Mouse (Mus musculus) brain, embryonic 14.5 days (tissue): Measurements from ENCODE around the gene Inpp5k. TPM values are rescaled to one million over a fixed set of nuclear protein-coding genes. Genes with fewer than 3 reads are reported as not detected.
"Not testable (repeated sequence)": the region's sequence is repeated elsewhere in the genome, so short reads cannot be mapped to it uniquely, and the experiment has no call there.

Source experiments
- DNase-seq: peaks from one replicate; pipeline ENCODE4 v3.0.0-alpha.2; 2011; ENCODE audit warnings: low read depth
- CTCF ChIP-seq: fragments of 200-500 bp; IDR thresholded peaks from 2 replicates; pipeline ENCODE4 v1.5.1; 2012; ENCODE audit warnings: inconsistent platforms, mild to moderate bottlenecking, moderate library complexity, borderline replicate concordance; ENCODE audit not compliant: insufficient read depth, insufficient read length; ENCODE audit errors: extremely low read depth
- POLR2A ChIP-seq: fragments of 200-500 bp; IDR thresholded peaks from 2 replicates; pipeline ENCODE4 v1.6.1; 2012; ENCODE audit warnings: mild to moderate bottlenecking, inconsistent platforms, borderline replicate concordance; ENCODE audit not compliant: poor library complexity, insufficient read depth, insufficient read length, severe bottlenecking; ENCODE audit errors: extremely low read depth
- polyA plus RNA-seq: library from polyadenylated mRNA; depleted of rRNA; stranded (reverse); fragments of >200 nt; gene quantifications from 2 replicates; pipeline ENCODE4 v1.2.3, GENCODE M21; 2012

Inpp5k gene
- polyA plus RNA-seq, 1 experiment = 53.7 TPM

DNA sequence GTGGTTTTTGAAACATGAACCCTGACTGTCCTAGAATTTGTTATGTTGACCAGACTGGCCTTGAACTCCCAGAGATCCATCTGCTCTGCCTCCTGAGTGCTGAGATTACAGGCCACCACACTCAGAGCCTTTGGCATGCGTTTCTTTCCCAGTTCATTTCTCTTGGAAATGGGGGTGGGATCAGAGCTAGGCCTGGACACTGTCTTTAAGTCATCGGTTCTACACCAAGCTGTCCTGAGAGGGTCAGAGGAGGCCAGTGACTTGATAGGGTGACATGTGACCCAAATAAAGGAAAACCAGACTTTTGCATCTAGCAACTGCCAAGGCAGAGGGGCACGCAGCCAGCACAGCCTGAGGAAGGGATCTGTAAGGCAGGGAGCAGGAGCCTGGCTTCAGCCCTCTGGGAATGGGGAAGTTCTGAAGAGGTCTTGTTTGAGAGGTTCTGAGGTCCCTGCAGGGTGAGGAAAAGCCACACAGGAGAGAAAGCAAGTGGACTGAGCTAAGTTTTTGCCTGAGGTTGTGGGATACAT is 34.0 kb upstream of the Inpp5k start:
- DNase-seq = no peak
- no peak for TF ChIP-seq CTCF

DNA sequence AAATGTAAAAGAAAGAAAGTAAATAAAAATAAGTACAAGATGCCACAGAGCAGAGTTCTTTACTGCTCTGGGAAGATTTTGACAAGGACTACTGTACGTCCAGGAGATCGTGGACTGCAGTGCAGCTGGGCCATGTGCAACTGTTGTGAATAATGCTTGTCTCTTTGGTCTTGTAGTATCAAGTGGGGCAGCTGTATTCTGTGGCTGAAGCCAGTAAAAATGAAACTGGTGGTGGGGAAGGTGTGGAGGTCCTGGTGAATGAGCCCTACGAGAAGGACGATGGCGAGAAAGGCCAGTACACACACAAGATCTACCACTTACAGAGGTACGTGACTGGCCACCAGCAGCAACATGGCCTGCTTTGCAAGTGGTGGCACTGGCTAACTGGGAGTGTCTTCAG is 32.8 kb upstream of the Inpp5k start:
- no peak for DNase-seq
- no peak for TF ChIP-seq CTCF
- no peak for TF ChIP-seq POLR2A

DNA sequence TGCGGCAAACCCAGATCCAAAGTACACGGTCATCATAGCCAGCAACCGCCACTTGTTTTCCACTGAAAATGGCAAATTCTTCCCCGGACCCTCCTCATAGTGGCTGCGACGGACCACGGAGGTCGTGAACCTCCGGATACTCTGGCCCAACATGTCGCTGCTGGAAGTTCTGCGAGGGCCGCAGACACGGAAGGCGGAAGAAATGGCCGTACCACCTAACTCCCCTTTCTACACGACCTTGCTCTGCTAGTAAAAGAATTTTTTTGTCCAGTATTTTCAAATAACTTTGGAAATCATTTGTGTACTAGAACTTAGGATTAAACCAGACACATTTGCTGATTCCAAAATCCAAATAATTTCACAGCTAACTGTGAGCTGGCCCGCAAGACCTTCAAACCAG is 31.0 kb upstream of the Inpp5k start:
- not testable (repeated sequence) for DNase-seq

DNA sequence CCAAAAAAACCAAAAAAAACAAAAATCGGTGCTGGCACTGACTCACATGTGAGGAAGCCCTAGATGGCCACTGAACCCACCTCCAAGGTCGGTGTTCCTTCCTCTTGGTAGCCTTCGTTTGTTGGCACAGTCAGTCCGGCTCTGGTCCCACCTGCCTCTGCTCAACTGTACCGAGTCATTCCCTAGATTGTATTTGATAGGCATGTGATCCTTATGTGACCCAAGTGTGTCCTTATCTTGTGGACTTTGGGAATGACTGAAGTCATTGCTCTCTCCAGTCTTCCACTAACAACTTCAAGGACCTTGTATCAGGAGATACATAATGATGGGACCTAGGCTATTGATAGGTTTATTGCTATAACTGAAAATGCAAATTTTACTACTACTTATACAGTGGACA is 26.0 kb upstream of the Inpp5k start:
- TF ChIP-seq CTCF (no peak), POLR2A (no peak)
- DNase-seq = no peak

DNA sequence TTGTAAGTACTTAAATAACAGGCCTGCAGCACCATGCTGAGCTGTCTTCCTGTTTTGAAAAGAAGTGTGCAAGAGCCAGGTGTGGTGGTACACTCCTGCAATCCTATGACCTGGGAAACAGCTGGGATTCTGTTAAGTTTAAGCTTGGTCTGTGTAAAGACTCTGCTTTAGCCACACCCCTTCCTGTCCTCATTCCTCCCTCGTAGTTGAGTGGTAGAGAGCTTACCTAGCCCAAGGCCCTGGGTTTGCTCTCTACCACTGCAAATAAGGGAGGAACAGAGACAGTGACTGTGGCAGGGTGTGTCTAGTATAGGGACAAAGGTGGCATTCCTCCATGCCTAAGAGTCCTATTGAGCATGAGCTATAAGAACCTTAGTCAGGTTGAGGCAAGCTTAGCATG is 25.5 kb upstream of the Inpp5k start:
- no peak for DNase-seq
- TF ChIP-seq POLR2A (no peak), CTCF (no peak)

DNA sequence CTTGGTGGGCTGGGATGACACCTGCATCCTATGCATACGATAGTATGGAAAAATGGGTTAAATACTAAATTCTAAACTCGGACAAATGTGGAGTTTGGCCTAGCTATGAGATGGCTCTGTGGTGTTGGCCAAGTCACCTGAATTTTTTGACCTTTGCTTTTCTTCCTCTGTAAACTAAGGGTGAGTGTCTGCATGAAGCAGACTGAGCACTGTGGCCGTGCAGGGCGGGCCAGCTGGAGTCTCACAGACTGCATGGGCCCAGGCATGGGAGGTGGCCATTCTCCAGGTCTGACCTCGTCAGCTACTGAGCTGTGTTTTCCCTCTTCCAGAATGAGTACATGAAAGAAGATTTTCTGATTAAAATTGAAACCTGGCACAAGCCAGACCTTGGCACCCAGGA is 22.0 kb upstream of the Inpp5k start:
- TF ChIP-seq CTCF = no peak
- TF ChIP-seq POLR2A = no peak
- no peak for DNase-seq

DNA sequence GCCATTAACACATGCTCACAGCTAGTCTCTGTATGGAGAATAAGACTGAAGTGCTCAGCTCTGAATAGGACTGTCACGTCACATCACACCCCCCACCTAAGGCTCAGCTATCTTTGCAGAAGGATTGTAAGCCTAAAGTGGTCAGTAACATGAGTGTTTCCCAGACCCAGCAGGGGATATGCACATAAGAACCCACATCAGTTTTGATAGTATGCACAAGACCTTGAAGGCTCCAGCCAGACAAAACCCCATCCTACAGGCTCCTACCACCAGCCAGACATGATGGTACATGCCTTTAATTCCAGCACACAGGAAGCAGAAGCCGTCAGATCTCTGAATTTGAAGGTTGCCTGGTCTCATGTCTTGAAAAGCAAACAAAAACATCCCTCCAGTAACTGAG is 20.8 kb upstream of the Inpp5k start:
- TF ChIP-seq CTCF (no peak), POLR2A (no peak)
- no peak for DNase-seq

DNA sequence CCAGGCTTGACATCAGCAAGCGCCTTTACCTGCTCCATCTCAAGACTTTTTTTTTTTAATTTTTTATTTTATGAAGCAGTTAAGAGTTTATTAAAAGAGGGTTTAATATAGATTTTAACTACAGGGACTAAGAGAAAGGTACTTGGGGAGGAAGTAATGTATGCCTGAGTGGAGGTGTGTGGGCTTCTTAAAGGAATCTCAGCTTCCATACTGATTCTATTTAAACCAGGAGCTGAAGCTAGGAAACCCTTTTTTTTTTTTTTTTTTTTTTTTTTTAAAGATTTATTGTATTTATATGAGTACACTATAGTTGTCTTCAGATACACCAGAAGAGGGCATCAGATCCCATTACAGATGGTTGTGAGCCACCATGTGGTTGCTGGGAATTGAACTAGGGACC is 16.0 kb upstream of the Inpp5k start:
- TF ChIP-seq CTCF (no peak), POLR2A (no peak)

DNA sequence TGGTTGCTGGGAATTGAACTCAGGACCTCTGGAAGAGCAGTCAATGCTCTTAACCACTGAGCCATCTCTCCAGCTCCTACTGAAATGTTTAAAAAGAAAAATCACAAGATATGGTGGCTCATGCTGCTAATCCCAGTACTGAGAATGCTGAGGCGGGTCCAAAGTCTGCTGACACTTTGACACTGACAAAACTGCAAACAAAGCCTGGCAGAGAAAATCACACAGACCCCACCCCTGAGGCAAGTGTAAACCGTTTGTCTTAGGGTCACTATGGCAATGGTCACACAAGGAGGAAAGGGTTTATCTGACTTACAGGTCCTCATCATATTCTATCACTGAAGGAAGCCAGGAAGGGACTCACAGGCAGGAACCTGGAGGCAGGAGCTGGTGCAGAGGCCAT is 15.2 kb upstream of the Inpp5k start:
- no peak for TF ChIP-seq POLR2A
- no peak for TF ChIP-seq CTCF
- no peak for DNase-seq

More for the DNA sequence above, 16.0 kb upstream of the Inpp5k start:
- DNase-seq = no peak

DNA sequence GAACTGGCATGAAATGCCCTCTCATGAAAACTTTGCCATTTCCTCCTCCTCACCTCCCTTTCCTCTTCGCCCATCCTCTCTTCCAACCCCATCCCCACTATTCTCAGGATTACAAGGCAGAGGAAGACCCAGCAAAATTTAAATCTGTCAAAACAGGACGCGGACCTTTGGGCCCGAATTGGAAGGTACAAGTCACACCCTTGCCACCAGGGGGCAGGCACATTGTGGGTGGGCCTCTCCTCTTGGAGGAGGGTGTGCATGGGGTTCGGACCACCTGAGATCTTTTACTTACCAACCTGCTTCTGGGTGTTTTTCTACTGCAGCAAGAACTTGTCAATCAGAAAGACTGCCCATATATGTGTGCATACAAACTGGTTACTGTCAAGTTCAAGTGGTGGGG is 11.7 kb upstream of the Inpp5k start:
- no peak for DNase-seq
- TF ChIP-seq CTCF = peak; percentile 38; the same call in 1 of the 2 replicates
- TF ChIP-seq POLR2A = no peak

DNA sequence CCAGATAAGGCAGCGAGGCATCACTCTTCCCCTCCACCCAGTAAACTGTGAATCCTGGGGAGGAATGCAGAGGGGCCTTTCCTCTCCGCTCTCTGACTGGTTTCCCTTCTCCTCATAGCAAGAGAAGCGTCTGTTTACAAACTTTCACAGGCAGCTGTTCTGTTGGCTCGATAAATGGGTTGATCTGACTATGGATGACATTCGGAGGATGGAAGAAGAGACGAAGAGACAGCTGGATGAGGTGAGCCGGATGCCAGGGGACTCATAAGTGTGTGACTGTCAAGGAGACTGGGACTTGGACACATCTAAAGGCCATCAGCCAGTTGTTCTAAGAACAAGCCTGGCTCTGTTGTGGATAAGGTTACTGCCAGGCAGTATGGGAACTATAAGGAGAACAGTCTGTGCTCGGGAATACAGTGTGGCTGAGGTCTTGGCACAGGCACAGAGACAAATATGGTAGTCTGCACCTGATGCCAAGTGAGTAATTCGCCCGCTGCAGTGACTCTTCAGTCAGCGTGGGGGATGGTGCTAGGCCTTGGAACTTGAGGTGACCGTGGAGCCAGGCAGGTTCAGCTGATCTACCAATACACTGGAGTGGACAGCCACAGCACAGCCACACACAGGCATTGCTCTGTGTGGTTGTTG is 10.5 kb upstream of the Inpp5k start:
- TF ChIP-seq POLR2A = no peak
- TF ChIP-seq CTCF = no peak
- peak; percentile 30 for DNase-seq

DNA sequence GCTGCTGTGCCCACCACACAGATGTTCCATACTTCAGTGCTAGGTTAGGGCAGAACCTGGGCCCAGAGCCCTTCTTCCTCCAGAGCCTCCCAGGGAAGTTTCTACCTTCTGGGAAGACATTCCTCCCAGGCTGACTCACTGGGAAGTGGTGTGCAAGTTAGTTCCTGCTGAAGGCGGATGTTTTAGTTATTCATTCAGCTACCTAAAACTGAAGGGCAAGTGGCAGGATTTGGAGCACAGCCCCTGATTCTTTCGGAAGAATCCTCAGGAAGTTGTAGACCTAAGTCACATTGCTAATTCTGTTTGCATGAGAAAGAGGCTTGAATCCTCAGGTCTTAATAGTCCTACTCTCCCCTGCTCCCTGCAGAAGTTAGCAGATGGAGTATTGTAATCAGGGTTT is 9.4 kb upstream of the Inpp5k start:
- no peak for DNase-seq
- TF ChIP-seq POLR2A (no peak), CTCF (no peak)
